Mouse (Mus musculus): Measurements from ENCODE around the gene Pcnx2.

GRCm38 (mm10) chr8:125726986-125727385, 171.1 kb downstream of the Pcnx2 start:
- TF ChIP-seq CTCF (IDR thresholded peaks at IDR 0.05; ENCODE audit: borderline replicate concordance, extremely low read depth, insufficient read depth, insufficient read length) (no peak), POLR2A (IDR thresholded peaks at IDR 0.05; ENCODE audit: borderline replicate concordance, extremely low read depth, insufficient read depth, insufficient read length, poor library complexity, severe bottlenecking) (no peak)
